Mouse (Mus musculus) testis, postnatal 14 days (tissue): ENCODE data around the gene Rasgef1c.

Experiments used
- DNase-seq: peaks from one replicate; pipeline ENCODE4 v3.0.0; 2021; ENCODE audit warnings: low spot score

Rasgef1c gene

GRCm38 (mm10) chr11:49901659-49902458 is at the start of gene Rasgef1c:
Gene Rasgef1c, plus strand, starts transcription at chr11:49901835.
- peak; percentile 47 for DNase-seq

- no peak for DNase-seq
These were observed 46.5 kb upstream of the Rasgef1c start for GRCm38 (mm10) chr11:49855144-49855543.

GRCm38 (mm10) chr11:49861139-49861538 is 40.5 kb upstream of the Rasgef1c start:
- DNase-seq, result no peak

- no peak for DNase-seq
These were observed 37.7 kb upstream of the Rasgef1c start for GRCm38 (mm10) chr11:49863926-49864325.

GRCm38 (mm10) chr11:49867320-49867719 is 34.3 kb upstream of the Rasgef1c start:
- no peak for DNase-seq

GRCm38 (mm10) chr11:49869762-49870161 is 31.9 kb upstream of the Rasgef1c start:
- no peak for DNase-seq

- no peak for DNase-seq
These were observed 29.7 kb upstream of the Rasgef1c start for GRCm38 (mm10) chr11:49871914-49872313.

- DNase-seq, result peak; percentile 24
These were observed 28.9 kb upstream of the Rasgef1c start for GRCm38 (mm10) chr11:49872779-49873178.

- peak; percentile 33 for DNase-seq
These were observed 24.5 kb upstream of the Rasgef1c start for GRCm38 (mm10) chr11:49876948-49877817.

GRCm38 (mm10) chr11:49879950-49880642 is 21.5 kb upstream of the Rasgef1c start:
- no peak for DNase-seq

- no peak for DNase-seq
These were observed 18.2 kb upstream of the Rasgef1c start for GRCm38 (mm10) chr11:49883394-49883793.

GRCm38 (mm10) chr11:49888469-49888868 is 13.2 kb upstream of the Rasgef1c start:
- no peak for DNase-seq

- no peak for DNase-seq
These were observed 9.6 kb upstream of the Rasgef1c start for GRCm38 (mm10) chr11:49891993-49892392.

GRCm38 (mm10) chr11:49893806-49894205 is 7.8 kb upstream of the Rasgef1c start:
- DNase-seq, result no peak

GRCm38 (mm10) chr11:49895966-49896590 is 5.6 kb upstream of the Rasgef1c start:
- no peak for DNase-seq

GRCm38 (mm10) chr11:49900043-49900442 is 1.6 kb upstream of the Rasgef1c start:
- DNase-seq, result no peak

GRCm38 (mm10) chr11:49900962-49901658 is 525 bp upstream of the Rasgef1c start:
- no peak for DNase-seq

- DNase-seq, result peak; percentile 53
These were observed 1.7 kb downstream of the Rasgef1c start for GRCm38 (mm10) chr11:49903333-49903732.

- DNase-seq, result no peak
These were observed 17.0 kb downstream of the Rasgef1c start for GRCm38 (mm10) chr11:49918521-49919180.

GRCm38 (mm10) chr11:49919304-49919703 is 17.7 kb downstream of the Rasgef1c start:
- no peak for DNase-seq

GRCm38 (mm10) chr11:49923539-49923938 is 21.9 kb downstream of the Rasgef1c start:
- no peak for DNase-seq
